27 mouse cellular contexts compared by ENCODE assay signal in the genomic region with DNA sequence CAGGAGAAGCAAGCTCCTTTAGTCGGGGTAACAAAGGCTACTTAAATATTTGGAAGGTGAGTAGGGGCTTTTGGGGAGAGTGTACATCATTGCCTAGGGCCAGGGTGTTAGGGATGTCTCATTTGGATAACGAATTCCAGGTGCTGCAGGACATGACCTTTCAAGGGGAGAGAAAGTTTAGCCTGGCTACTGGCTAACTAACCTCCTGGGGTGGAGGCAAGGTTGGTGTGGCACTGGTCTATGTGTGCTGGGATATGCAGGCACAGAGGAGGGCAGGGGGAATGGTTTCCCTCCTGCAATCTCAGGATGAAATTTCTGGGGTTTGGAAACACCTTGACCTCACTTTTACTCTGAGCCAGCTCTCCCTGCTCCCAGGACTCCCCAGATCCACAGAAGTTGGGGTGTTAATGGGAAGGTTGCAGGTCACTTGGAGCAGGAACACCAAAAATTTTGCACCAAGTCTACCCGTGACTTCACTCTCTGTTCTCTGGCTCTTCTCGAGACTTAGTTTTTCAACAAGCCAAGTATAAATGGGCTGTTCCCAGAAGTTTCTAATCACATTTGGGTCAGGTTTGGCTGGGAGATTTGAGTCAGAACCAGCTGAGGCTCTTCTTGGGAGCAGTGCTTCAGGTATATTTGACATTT. TPM values are rescaled to one million over a fixed set of nuclear protein-coding genes. Genes with fewer than 3 reads are reported as not detected.
DNase-seq lines count a peak whose midpoint lies in the region; ATAC-seq and TF ChIP-seq lines count a peak whose summit lies in the region.
"Had no signal": no experiment of that assay in that cellular context is flagged by ENCODE, and none has a peak within 500 bp of the region (broad histone marks: within the 10 kb centered on the region; RNA-seq: fewer than 3 reads in every experiment).

No protein-coding gene starts in this region.

- TF ChIP-seq EP300 in lung, postnatal 0 days (IDR thresholded peaks at IDR 0.05) = no peak

- TF ChIP-seq CTCF in lung, postnatal 0 days (IDR thresholded peaks at IDR 0.05) = no peak

- no peak overlapping the region for H3K4me3 ChIP-seq in lung, postnatal 0 days (ENCODE audit: low read depth, low read length)
- H3K4me3 ChIP-seq in liver, embryonic 16.5 days (ENCODE audit: low read depth, low read length) = peak overlapping the region; percentile 58
- no peak overlapping the region for H3K4me3 ChIP-seq in forebrain, embryonic 12.5 days (replicated peaks)
- H3K4me3 ChIP-seq: embryonic facial prominence, embryonic 13.5 days; forebrain, embryonic 10.5 days had no signal

- H3K9ac ChIP-seq in lung, postnatal 0 days (replicated peaks; ENCODE audit: low read depth) = no peak overlapping the region
- peak overlapping the region; percentile 71 for H3K9ac ChIP-seq in liver, embryonic 16.5 days (ENCODE audit: low read depth, low read length)
- no peak overlapping the region for H3K9ac ChIP-seq in forebrain, embryonic 12.5 days
- H3K9ac ChIP-seq: embryonic facial prominence, embryonic 13.5 days had no signal

- no peaks in the 10 kb centered on the region for H3K27me3 ChIP-seq in lung, postnatal 0 days (replicated peaks; ENCODE audit: insufficient read depth, low read length)
- H3K27me3 ChIP-seq in liver, embryonic 16.5 days (ENCODE audit: control insufficient read depth, insufficient read depth, low read depth, low read length) = no peaks in the 10 kb centered on the region
- no peaks in the 10 kb centered on the region for H3K27me3 ChIP-seq in forebrain, embryonic 12.5 days
- H3K27me3 ChIP-seq: CH12.LX; embryonic facial prominence, embryonic 13.5 days had no signal

- H3K9me3 ChIP-seq in lung, postnatal 0 days (ENCODE audit: low read length) = no peaks in the 10 kb centered on the region
- no peaks in the 10 kb centered on the region for H3K9me3 ChIP-seq in liver, embryonic 16.5 days (replicated peaks; ENCODE audit: control insufficient read depth, low read length)
- H3K9me3 ChIP-seq in forebrain, embryonic 12.5 days = no peaks in the 10 kb centered on the region
- H3K9me3 ChIP-seq: embryonic facial prominence, embryonic 13.5 days; forebrain, embryonic 10.5 days had no signal

- no peak for DNase-seq in lung, postnatal 0 days (ENCODE audit: low spot score)
- DNase-seq in lung, postnatal 10 days = no peak
- DNase-seq in c-Kit-negative CD71-positive TER-119-positive erythroid progenitor cells, embryonic 14.5 days (ENCODE audit: low read depth, low spot score) = peak; percentile 55
- DNase-seq in liver = peak; percentile 67
- no peak for DNase-seq in layer of hippocampus, adult 18-20 months (ENCODE audit: low spot score in 2 of 2)
- DNase-seq: adrenal gland, postnatal 14 days; cerebellum, adult 11-12 months; cerebellum, postnatal 14 days; heart, postnatal 4 days; kidney, adult 18-20 months; kidney, postnatal 14 days; left cerebral cortex, postnatal 4 days; lung, adult 18-20 months; lung, postnatal 36 days; thymus, postnatal 36 days had no signal

- peak overlapping the region; percentile 32; the same call in 1 of the 2 replicates for H3K27ac ChIP-seq in lung, postnatal 0 days (ENCODE audit: low read length)
- peak overlapping the region; percentile 96 for H3K27ac ChIP-seq in liver, embryonic 16.5 days (ENCODE audit: low read length)
- H3K27ac ChIP-seq in forebrain, embryonic 12.5 days = no peak overlapping the region
- H3K27ac ChIP-seq: embryonic facial prominence, embryonic 13.5 days; forebrain, embryonic 10.5 days had no signal

- H3K4me1 ChIP-seq in lung, postnatal 0 days (ENCODE audit: insufficient read depth, low read depth, low read length) = peaks cover 3% of the 10 kb centered on the region; the same call in 1 of the 2 replicates
- peaks cover 64% of the 10 kb centered on the region for H3K4me1 ChIP-seq in liver, embryonic 16.5 days (ENCODE audit: control insufficient read depth, low read depth, low read length)
- no peaks in the 10 kb centered on the region for H3K4me1 ChIP-seq in forebrain, embryonic 12.5 days

- H3K36me3 ChIP-seq in lung, postnatal 0 days (ENCODE audit: insufficient read depth, low read length) = peaks cover 9% of the 10 kb centered on the region; the same call in 1 of the 2 replicates
- no peaks in the 10 kb centered on the region for H3K36me3 ChIP-seq in liver, embryonic 16.5 days (ENCODE audit: control insufficient read depth, insufficient read depth)
- H3K36me3 ChIP-seq in forebrain, embryonic 12.5 days (replicated peaks) = no peaks in the 10 kb centered on the region
- H3K36me3 ChIP-seq: embryonic facial prominence, embryonic 13.5 days; forebrain, embryonic 10.5 days had no signal

- no peak overlapping the region for H3K4me2 ChIP-seq in lung, postnatal 0 days (replicated peaks; ENCODE audit: low read depth, low read length)
- H3K4me2 ChIP-seq in liver, embryonic 16.5 days (ENCODE audit: low read depth, low read length) = peak overlapping the region; percentile 69
- no peak overlapping the region for H3K4me2 ChIP-seq in forebrain, embryonic 12.5 days
- H3K4me2 ChIP-seq: embryonic facial prominence, embryonic 13.5 days; midbrain, embryonic 11.5 days had no signal

- 64% methylated on average over 4 of the region's 4 CpGs for WGBS in lung, postnatal 0 days
- 39% methylated on average over 4 of the region's 4 CpGs for WGBS in liver, embryonic 16.5 days (ENCODE audit: insufficient replicate concordance)
- 77% methylated on average over 4 of the region's 4 CpGs for WGBS in forebrain, embryonic 12.5 days

- ATAC-seq in lung, postnatal 0 days = no peak
- ATAC-seq in liver, embryonic 16.5 days (ENCODE audit: low read depth) = peak; percentile 71
- no peak for ATAC-seq in forebrain, embryonic 12.5 days (ENCODE audit: low FRiP score)
- ATAC-seq: hindbrain, embryonic 16.5 days had no signal

RNA-seq across cellular contexts. Expression of gene Serpinb6b, which starts 4.1 kb away (rescaled TPM):
- polyA plus RNA-seq in lung, postnatal 0 days (2015; fragmentation: Nextera tagmentation; extraction: Ambion mirVana) = 232 and 253 TPM in 2 replicates
- polyA plus RNA-seq in liver, embryonic 16.5 days (2015; fragmentation: Nextera tagmentation; extraction: Ambion mirVana) = 4.4 and 4.7 TPM in 2 replicates
- total RNA-seq in layer of hippocampus, adult 18-20 months (2021) = 1 to 10 TPM in 1 of 2 experiments, under 1 TPM in 1; 0.63 to 1.0 TPM
- polyA plus RNA-seq in forebrain, embryonic 12.5 days (2016; fragmentation: Nextera tagmentation; extraction: Ambion mirVana) = 0.49 and 0.52 TPM in 2 replicates

RNA-seq across cellular contexts. Expression of gene Serpinb9, which starts 33.9 kb away (rescaled TPM):
- 75.2 and 83.1 TPM in 2 replicates for polyA plus RNA-seq in lung, postnatal 0 days (2015; fragmentation: Nextera tagmentation; extraction: Ambion mirVana)
- polyA plus RNA-seq in liver, embryonic 16.5 days (2015; fragmentation: Nextera tagmentation; extraction: Ambion mirVana) = 1.9 and 2.0 TPM in 2 replicates
- 1 to 10 TPM; 5.7 to 6.1 TPM for total RNA-seq in layer of hippocampus, adult 18-20 months (2021)
- 0.26 and 0.63 TPM in 2 replicates for polyA plus RNA-seq in forebrain, embryonic 12.5 days (2016; fragmentation: Nextera tagmentation; extraction: Ambion mirVana)

RNA-seq across cellular contexts. Expression of gene Serpinb9b, which starts 58.1 kb away (rescaled TPM):
- polyA plus RNA-seq in lung, postnatal 0 days (2015; fragmentation: Nextera tagmentation; extraction: Ambion mirVana) = 1.9 and 3.1 TPM in 2 replicates
- polyA plus RNA-seq in liver, embryonic 16.5 days (2015; fragmentation: Nextera tagmentation; extraction: Ambion mirVana) = 0.05 TPM in 1 of 2 replicates, not detected in the other
- not detected for total RNA-seq in layer of hippocampus, adult 18-20 months (2021)
- polyA plus RNA-seq in forebrain, embryonic 12.5 days (2016; fragmentation: Nextera tagmentation; extraction: Ambion mirVana) = 0.05 TPM in 1 of 2 replicates, not detected in the other
- total RNA-seq: gastrocnemius, adult 8-10 months; granulocyte monocyte progenitor cell, adult 5-6 weeks; layer of hippocampus, adult 8-10 months; left cerebral cortex, adult 18-20 months had no signal
- polyA plus RNA-seq: embryonic facial prominence, embryonic 13.5 days; forebrain, embryonic 10.5 days; small intestine, adult 2 months had no signal

Comparison
In these comparisons a context has a peak if more than half of its experiments do, and no peak if none do; other contexts are left out.
1. DNase-seq: peak in c-Kit-negative CD71-positive TER-119-positive erythroid progenitor cells, embryonic 14.5 days (single experiment) and liver (single experiment); none in lung, postnatal 0 days (single experiment), lung, postnatal 10 days (single experiment) and layer of hippocampus, adult 18-20 months (0 of 2).
2. RNA of gene Serpinb6b, which starts 4.1 kb away (polyA plus RNA-seq): 232 to 253 TPM in lung, postnatal 0 days; 4.4 to 4.7 TPM in liver, embryonic 16.5 days and 0.49 to 0.52 TPM in forebrain, embryonic 12.5 days; every median in the first group is over 10 times any median in the second.
3. RNA of gene Serpinb9, which starts 33.9 kb away (polyA plus RNA-seq): 75.2 to 83.1 TPM in lung, postnatal 0 days; 1.9 to 2.0 TPM in liver, embryonic 16.5 days and 0.26 to 0.63 TPM in forebrain, embryonic 12.5 days; every median in the first group is over 10 times any median in the second.